Mouse (Mus musculus): ENCODE results near the gene Acox3. TPM values are rescaled to one million over a fixed set of nuclear protein-coding genes. Genes with fewer than 3 reads are reported as not detected.

The Acox3 gene
- polyA plus RNA-seq, 1 experiment from 2014 or later = 12.0 TPM

DNA sequence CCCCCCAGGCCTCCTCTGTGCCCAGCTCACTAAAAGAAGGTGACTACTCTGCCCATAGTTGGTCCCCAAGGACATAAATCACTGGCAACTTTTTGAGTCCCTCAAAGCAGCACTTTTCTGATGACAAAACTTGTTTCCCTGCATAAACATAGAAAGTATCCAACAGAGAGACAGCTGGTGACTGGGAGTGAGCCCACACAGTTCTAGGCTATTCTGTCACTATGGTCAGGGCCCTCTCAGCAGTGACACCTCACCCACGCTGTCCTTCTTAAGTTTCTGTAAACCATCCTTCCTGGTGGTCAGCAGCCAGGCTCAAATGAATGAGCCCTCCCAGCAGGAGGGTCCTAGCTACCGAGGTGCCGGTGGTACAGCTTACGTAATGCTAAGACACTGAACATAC lies 16.2 kb upstream of the Acox3 start:
- WGBS = 85% methylated on average over 4 of the region's 4 CpGs
- Histone ChIP-seq H3K4me2 (ENCODE audit: low read length) (no peak overlapping the region), H3K9ac (ENCODE audit: low read depth, low read length) (no peak overlapping the region), H3K36me3 (ENCODE audit: control insufficient read depth, insufficient read depth, low read length) (peaks cover 60% of the 10 kb centered on the region), H3K27ac (ENCODE audit: low read depth, low read length) (no peak overlapping the region), H3K9me3 (ENCODE audit: control insufficient read depth, low read length) (no peaks in the 10 kb centered on the region), H3K4me1 (ENCODE audit: control insufficient read depth, insufficient read depth, low read depth, low read length) (no peaks in the 10 kb centered on the region), H3K27me3 (replicated peaks; ENCODE audit: control insufficient read depth, insufficient read depth, low read length) (no peaks in the 10 kb centered on the region), H3K4me3 (ENCODE audit: low read length) (no peak overlapping the region)
- ATAC-seq = no peak

GRCm38 (mm10) chr5:35571546-35571945 lies 11.3 kb upstream of the Acox3 start:
- ATAC-seq = no peak

DNA sequence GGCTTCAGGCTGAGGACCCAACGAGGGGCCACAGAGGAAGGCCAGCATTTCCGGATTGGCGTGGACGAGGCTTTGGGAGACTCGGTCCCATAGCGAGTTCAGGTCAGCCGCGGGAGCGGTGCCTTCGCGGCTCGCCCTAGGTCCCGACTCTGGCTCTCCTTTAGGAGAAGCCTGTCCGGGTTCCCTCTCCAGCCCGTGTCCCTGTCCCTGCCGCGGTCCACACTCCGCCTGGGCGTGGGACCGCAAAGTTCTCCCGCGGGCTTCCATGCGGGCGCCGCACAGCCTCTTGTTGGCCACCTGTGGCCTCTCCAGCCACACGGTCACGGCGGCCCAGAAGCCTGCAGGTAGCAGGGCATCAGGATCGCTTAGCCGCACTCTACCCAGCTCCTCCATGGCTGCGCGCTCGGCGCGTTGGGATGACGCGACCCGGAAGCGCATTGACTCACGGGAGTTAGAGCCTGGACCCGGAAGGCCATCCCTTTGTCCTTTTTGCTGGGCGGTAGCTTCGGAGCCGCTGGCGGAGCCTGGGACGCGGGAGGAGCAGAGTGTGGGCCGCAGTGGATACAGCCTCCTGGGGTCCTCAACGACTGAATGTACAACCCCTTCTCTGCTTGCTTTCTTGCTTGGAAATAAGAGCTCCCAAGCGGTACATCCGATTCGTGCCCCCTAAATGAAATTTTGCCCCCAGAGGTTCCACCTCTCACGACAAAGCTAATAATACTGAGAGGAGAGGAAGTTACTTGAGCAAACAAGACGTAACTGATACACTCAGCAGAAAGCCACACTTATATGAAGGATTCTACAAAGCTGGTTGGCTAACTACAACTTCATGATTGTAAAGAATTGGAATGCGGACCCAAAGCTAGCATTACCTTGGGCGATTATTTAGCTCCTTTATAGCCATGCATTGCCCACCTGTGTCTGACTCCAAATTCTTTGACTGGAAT lies 7.9 kb upstream of the Acox3 start, which contains the start of gene Trmt44:
TSS of gene Trmt44 (minus strand) at position 418 of the 947 bp plus-strand sequence.
- whole genome bisulfite sequencing = 4% methylated on average over 55 of the region's 56 CpGs
- peaks cover 8% of the 10 kb centered on the region for H3K36me3 ChIP-seq (ENCODE audit: control insufficient read depth, insufficient read depth, low read length)
- peak within 1 kb of the TSS; percentile 91 for H3K9ac ChIP-seq (ENCODE audit: low read depth, low read length)
- peak within 1 kb of the TSS; percentile 97 for H3K4me2 ChIP-seq (ENCODE audit: low read length)
- H3K4me3 ChIP-seq (ENCODE audit: low read length) = peak within 1 kb of the TSS; percentile 97
- peak within 1 kb of the TSS; percentile 84 for H3K27ac ChIP-seq (ENCODE audit: low read depth, low read length)
- no peaks in the 10 kb centered on the region for H3K27me3 ChIP-seq (replicated peaks; ENCODE audit: control insufficient read depth, insufficient read depth, low read length)
- H3K9me3 ChIP-seq (ENCODE audit: control insufficient read depth, low read length) = no peaks in the 10 kb centered on the region
- ATAC-seq = peak; percentile 98
- peaks cover 12% of the 10 kb centered on the region for H3K4me1 ChIP-seq (ENCODE audit: control insufficient read depth, insufficient read depth, low read depth, low read length)

More at GRCm38 (mm10) chr5:35571546-35571945, 11.3 kb upstream of the Acox3 start:
- Histone ChIP-seq H3K27me3 (replicated peaks; ENCODE audit: control insufficient read depth, insufficient read depth, low read length) (no peaks in the 10 kb centered on the region), H3K9me3 (ENCODE audit: control insufficient read depth, low read length) (no peaks in the 10 kb centered on the region), H3K4me3 (ENCODE audit: low read length) (no peak overlapping the region), H3K4me1 (ENCODE audit: control insufficient read depth, insufficient read depth, low read depth, low read length) (peaks cover 12% of the 10 kb centered on the region), H3K36me3 (ENCODE audit: control insufficient read depth, insufficient read depth, low read length) (peaks cover 28% of the 10 kb centered on the region), H3K9ac (ENCODE audit: low read depth, low read length) (no peak overlapping the region), H3K4me2 (ENCODE audit: low read length) (no peak overlapping the region), H3K27ac (ENCODE audit: low read depth, low read length) (no peak overlapping the region)
- 97% methylated on average over 6 of the region's 6 CpGs for WGBS

DNA sequence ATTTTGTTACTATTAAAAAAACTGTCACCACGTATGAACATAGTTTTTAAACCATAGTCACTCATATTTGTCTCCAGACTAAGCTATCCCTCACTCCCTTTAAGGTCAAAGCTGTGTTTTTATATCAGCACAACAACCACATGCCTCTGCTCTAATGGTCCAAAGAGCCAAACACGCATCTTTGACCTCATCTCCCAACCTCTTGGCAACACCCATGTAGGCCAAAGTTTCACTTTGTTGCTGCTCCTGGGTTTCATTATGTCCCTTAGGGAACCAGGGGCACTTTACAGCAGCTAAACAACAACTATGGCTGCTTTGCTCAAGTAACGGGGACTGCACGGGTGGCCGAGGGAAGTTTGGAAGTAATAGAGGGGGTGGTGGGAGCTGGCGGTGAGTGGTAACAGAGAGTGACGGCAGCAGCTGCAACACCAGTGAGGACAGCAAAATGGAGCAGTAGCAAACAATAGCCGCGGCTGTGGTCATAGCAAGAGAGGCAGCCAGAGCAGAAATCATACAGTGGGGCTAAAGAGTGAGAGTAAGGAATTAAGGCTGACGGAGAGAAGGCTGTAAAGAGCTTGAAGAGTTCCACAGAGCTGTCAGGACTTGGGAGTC lies 6.3 kb upstream of the Acox3 start:
- Histone ChIP-seq H3K4me2 (ENCODE audit: low read length) (no peak overlapping the region), H3K27me3 (replicated peaks; ENCODE audit: control insufficient read depth, insufficient read depth, low read length) (no peaks in the 10 kb centered on the region), H3K36me3 (ENCODE audit: control insufficient read depth, insufficient read depth, low read length) (0 out of 2 replicates have a peak, but pooled peaks cover 5% of the 10 kb centered on the region), H3K9me3 (ENCODE audit: control insufficient read depth, low read length) (no peaks in the 10 kb centered on the region), H3K4me1 (ENCODE audit: control insufficient read depth, insufficient read depth, low read depth, low read length) (peaks cover 12% of the 10 kb centered on the region), H3K4me3 (ENCODE audit: low read length) (no peak overlapping the region), H3K9ac (ENCODE audit: low read depth, low read length) (no peak overlapping the region), H3K27ac (ENCODE audit: low read depth, low read length) (no peak overlapping the region)
- ATAC-seq = no peak
- WGBS = 92% methylated on average over 10 of the region's 10 CpGs

GRCm38 (mm10) chr5:35578411-35578810 lies 4.4 kb upstream of the Acox3 start:
- WGBS = 73% methylated on average over 2 of the region's 2 CpGs
- Histone ChIP-seq H3K4me2 (ENCODE audit: low read length) (no peak overlapping the region), H3K9me3 (ENCODE audit: control insufficient read depth, low read length) (no peaks in the 10 kb centered on the region), H3K4me3 (ENCODE audit: low read length) (no peak overlapping the region), H3K27me3 (replicated peaks; ENCODE audit: control insufficient read depth, insufficient read depth, low read length) (no peaks in the 10 kb centered on the region), H3K9ac (ENCODE audit: low read depth, low read length) (no peak overlapping the region), H3K27ac (ENCODE audit: low read depth, low read length) (no peak overlapping the region), H3K4me1 (ENCODE audit: control insufficient read depth, insufficient read depth, low read depth, low read length) (peaks cover 19% of the 10 kb centered on the region), H3K36me3 (ENCODE audit: control insufficient read depth, insufficient read depth, low read length) (no peaks in the 10 kb centered on the region)
- no peak for ATAC-seq

- 56% methylated on average over 5 of the region's 5 CpGs for WGBS
- Histone ChIP-seq H3K4me1 (ENCODE audit: control insufficient read depth, insufficient read depth, low read depth, low read length) (peaks cover 17% of the 10 kb centered on the region), H3K27ac (ENCODE audit: low read depth, low read length) (no peak overlapping the region), H3K4me2 (ENCODE audit: low read length) (no peak overlapping the region), H3K9ac (ENCODE audit: low read depth, low read length) (no peak overlapping the region), H3K4me3 (ENCODE audit: low read length) (no peak overlapping the region), H3K27me3 (replicated peaks; ENCODE audit: control insufficient read depth, insufficient read depth, low read length) (no peaks in the 10 kb centered on the region), H3K9me3 (ENCODE audit: control insufficient read depth, low read length) (no peaks in the 10 kb centered on the region), H3K36me3 (ENCODE audit: control insufficient read depth, insufficient read depth, low read length) (no peaks in the 10 kb centered on the region)
- ATAC-seq = no peak
These were observed 3.5 kb upstream of the Acox3 start for GRCm38 (mm10) chr5:35579247-35579893.

DNA sequence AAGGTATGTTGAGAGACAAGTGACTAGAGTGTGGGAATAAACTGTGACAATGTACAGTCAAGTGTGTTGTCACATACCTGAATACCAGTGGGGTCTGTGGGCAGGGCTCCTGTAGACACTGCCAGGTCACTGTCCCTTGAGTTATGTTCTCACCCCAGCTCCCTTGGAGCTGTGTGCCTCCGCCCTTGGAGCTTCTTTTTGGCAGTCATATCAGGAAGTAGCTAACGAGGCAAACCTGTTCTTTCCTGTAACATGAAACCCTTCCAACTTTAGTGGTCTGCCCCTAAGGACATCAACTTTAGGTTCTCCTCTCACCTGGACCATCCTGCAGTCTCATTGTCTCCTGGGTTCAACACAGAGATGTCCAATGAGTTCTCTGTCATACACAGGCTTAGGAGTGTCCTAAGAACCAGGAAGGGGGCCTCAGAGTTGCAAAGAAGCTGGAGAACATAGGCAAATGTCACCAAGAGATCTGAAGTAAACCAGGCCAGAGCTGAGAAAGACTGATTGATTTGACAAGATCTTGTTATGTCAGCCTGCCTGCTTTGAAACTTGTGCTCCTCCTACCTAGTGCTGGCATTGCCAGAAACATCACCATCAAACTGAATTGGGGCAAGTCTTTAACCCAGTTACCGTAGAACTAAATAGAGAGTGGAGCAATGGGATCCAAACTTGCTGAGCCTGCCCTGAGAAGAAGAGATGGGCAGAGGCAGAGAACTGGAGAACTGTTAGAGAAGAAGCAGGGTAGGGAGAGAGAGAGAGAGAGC lies 2.5 kb upstream of the Acox3 start:
- Histone ChIP-seq H3K36me3 (ENCODE audit: control insufficient read depth, insufficient read depth, low read length) (no peaks in the 10 kb centered on the region), H3K27ac (ENCODE audit: low read depth, low read length) (no peak overlapping the region), H3K4me3 (ENCODE audit: low read length) (no peak overlapping the region), H3K9ac (ENCODE audit: low read depth, low read length) (no peak overlapping the region), H3K4me1 (ENCODE audit: control insufficient read depth, insufficient read depth, low read depth, low read length) (peaks cover 14% of the 10 kb centered on the region), H3K4me2 (ENCODE audit: low read length) (no peak overlapping the region), H3K9me3 (ENCODE audit: control insufficient read depth, low read length) (no peaks in the 10 kb centered on the region), H3K27me3 (replicated peaks; ENCODE audit: control insufficient read depth, insufficient read depth, low read length) (no peaks in the 10 kb centered on the region)
- WGBS = 69% methylated on average over 3 of the region's 3 CpGs
- ATAC-seq = no peak

DNA sequence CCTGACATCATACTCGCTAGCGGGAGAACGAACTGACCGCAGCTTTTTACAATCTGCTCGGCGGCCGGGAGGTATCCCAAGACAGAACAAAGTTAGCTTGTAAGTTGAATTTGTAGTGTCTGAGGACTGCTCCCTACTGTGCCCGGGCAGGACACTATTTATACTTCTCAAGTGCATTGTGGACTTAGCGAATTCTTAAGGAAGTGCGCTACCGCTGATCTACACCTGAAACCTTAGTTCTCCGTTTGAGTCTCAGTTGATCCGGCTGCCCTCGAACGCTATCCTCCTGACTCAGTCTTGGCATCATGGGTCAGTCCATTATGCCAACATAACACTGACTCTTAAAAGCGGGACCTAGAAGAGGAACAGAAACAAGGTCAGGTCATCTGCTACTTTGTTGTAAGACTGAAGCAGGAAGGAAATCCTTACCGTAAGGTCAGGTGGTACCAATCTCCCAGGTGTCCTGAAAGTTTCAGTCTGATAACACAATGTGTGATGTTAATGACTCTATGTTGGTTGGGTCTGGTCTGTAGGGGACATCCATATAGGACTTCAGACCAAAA lies 462 bp downstream of the Acox3 start:
- ATAC-seq = no peak; the same call in 1 of the 2 replicates
- WGBS = 5% methylated on average over 17 of the region's 17 CpGs

More for the DNA sequence above, 462 bp downstream of the Acox3 start:
- Histone ChIP-seq H3K27me3 (replicated peaks; ENCODE audit: control insufficient read depth, insufficient read depth, low read length) (no peaks in the 10 kb centered on the region), H3K4me1 (ENCODE audit: control insufficient read depth, insufficient read depth, low read depth, low read length) (peaks cover 12% of the 10 kb centered on the region), H3K9ac (ENCODE audit: low read depth, low read length) (peak overlapping the region; percentile 62), H3K9me3 (ENCODE audit: control insufficient read depth, low read length) (no peaks in the 10 kb centered on the region), H3K27ac (ENCODE audit: low read depth, low read length) (peak overlapping the region; percentile 42), H3K4me3 (ENCODE audit: low read length) (peak overlapping the region; percentile 53), H3K36me3 (ENCODE audit: control insufficient read depth, insufficient read depth, low read length) (no peaks in the 10 kb centered on the region), H3K4me2 (ENCODE audit: low read length) (peak overlapping the region; percentile 60)

Data from hindbrain, embryonic 16.5 days (tissue).